8 mouse cellular contexts compared by ENCODE assay signal in genomic region chr1:37429366-37430296, GRCm38 (mm10). TPM values are rescaled to one million over a fixed set of nuclear protein-coding genes. Genes with fewer than 3 reads are reported as not detected.
A peak's percentile ranks its signal among the peaks of the same experiment; 100 is the strongest.
DNase-seq lines count a peak whose midpoint lies in the region; ATAC-seq lines count a peak whose summit lies in the region.

Coa5 (minus strand) TSS chr1:37430103.
Unc50 (plus strand) TSS chr1:37430139.

- no peaks in the 10 kb centered on the region for H3K9me3 ChIP-seq in hindbrain, embryonic 12.5 days (replicated peaks)

- no peaks in the 10 kb centered on the region for H3K27me3 ChIP-seq in hindbrain, embryonic 12.5 days

- H3K27ac ChIP-seq in hindbrain, embryonic 12.5 days, result peak within 1 kb of the TSS; percentile 73

- H3K9ac ChIP-seq in hindbrain, embryonic 12.5 days, result peak within 1 kb of the TSS; percentile 84

- peak within 1 kb of the TSS; percentile 95 for H3K4me2 ChIP-seq in hindbrain, embryonic 12.5 days (replicated peaks)

- peaks cover 42% of the 10 kb centered on the region for H3K36me3 ChIP-seq in hindbrain, embryonic 12.5 days

- WGBS in hindbrain, embryonic 12.5 days, result 4% methylated on average over 57 of the region's 57 CpGs

- DNase-seq in NIH3T3 (ENCODE audit: low read depth), result peak; percentile 97
- peak; percentile 95 to 97 for DNase-seq in cerebellum, postnatal 10 days
- DNase-seq in frontal cortex, postnatal 10 days (ENCODE audit: low spot score in 2 of 2), result peak; percentile 92 to 93
- peak; percentile 92 to 96 for DNase-seq in layer of hippocampus, postnatal 14 days (ENCODE audit: low spot score in 2 of 2)
- DNase-seq in lung, postnatal 14 days, result peak; percentile 94
- DNase-seq in retina, adult 2 months (ENCODE audit: low read depth, low spot score), result peak; percentile 92
- peak; percentile 89 to 93 for DNase-seq in thymus, postnatal 36 days

- H3K4me3 ChIP-seq in hindbrain, embryonic 12.5 days, result peak within 1 kb of the TSS; percentile 91

- ATAC-seq in hindbrain, embryonic 12.5 days (ENCODE audit: low FRiP score), result peak; percentile 99

- H3K4me1 ChIP-seq in hindbrain, embryonic 12.5 days, result peaks cover 22% of the 10 kb centered on the region

RNA-seq across cellular contexts. Expression of gene Coa5, which starts in this region (rescaled TPM):
- 52.3 and 53.5 TPM in 2 replicates for polyA plus RNA-seq in hindbrain, embryonic 12.5 days (2016; fragmentation: Nextera tagmentation; extraction: Ambion mirVana)
- total RNA-seq in layer of hippocampus, postnatal 14 days (2021), result 10 to 100 TPM; 43.1 to 43.2 TPM

RNA-seq across cellular contexts. Expression of gene Unc50, which starts in this region (rescaled TPM):
- polyA plus RNA-seq in hindbrain, embryonic 12.5 days (2016; fragmentation: Nextera tagmentation; extraction: Ambion mirVana), result 113 and 114 TPM in 2 replicates
- total RNA-seq in layer of hippocampus, postnatal 14 days (2021), result 10 to 100 TPM; 55.3 to 57.6 TPM

Comparison
In these comparisons a context has a peak if more than half of its experiments do, and no peak if none do; other contexts are left out.
1. Peak in every context shown above with its lines: DNase-seq, ATAC-seq, H3K4me3 ChIP-seq and H3K27ac ChIP-seq.